ENCODE assay signal across 19 mouse cellular contexts in the genomic region with DNA sequence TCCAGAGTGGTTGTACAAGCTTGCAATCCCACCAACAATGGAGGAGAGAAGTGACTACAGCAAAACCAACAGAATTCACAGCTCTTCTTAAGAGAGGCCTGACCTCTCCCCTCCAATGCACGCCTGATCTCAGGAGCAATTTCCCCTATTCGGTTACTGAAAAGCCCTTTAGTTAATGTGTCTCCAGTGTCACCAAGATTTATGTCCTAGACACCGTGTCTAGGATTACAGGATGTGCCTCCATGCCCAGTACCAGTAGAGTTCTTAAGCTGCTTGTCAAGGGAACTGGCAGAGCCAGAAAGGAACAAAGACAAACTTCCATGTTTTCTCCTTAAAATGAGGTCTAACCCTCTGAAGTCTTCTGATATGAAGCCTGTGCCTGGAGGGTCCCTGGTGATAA. TPM values are rescaled to one million over a fixed set of nuclear protein-coding genes. Genes with fewer than 3 reads are reported as not detected.
DNase-seq lines count a peak whose midpoint lies in the region; ATAC-seq and TF ChIP-seq lines count a peak whose summit lies in the region.
"Had no signal": no experiment of that assay in that cellular context is flagged by ENCODE, and none has a peak within 500 bp of the region (broad histone marks: within the 10 kb centered on the region; RNA-seq: fewer than 3 reads in every experiment).

No protein-coding gene starts in this region.

- no peak overlapping the region for H3K4me3 ChIP-seq in kidney, embryonic 15.5 days (replicated peaks)
- no peak overlapping the region for H3K4me3 ChIP-seq in bone marrow macrophage, adult 2 months (ENCODE audit: insufficient read depth, low read length)
- no peak overlapping the region for H3K4me3 ChIP-seq in macrophage (ENCODE audit: inconsistent target)
- H3K4me3 ChIP-seq in midbrain, embryonic 13.5 days (replicated peaks) = no peak overlapping the region
- H3K4me3 ChIP-seq: embryonic facial prominence, embryonic 10.5 days; forebrain, embryonic 13.5 days; heart, adult 2 months; heart, embryonic 15.5 days; hindbrain, embryonic 13.5 days had no signal

- no peak overlapping the region for H3K9ac ChIP-seq in kidney, embryonic 15.5 days
- H3K9ac ChIP-seq in midbrain, embryonic 13.5 days (replicated peaks) = no peak overlapping the region
- H3K9ac ChIP-seq: forebrain, embryonic 13.5 days; forebrain, postnatal 0 days; heart, embryonic 15.5 days; hindbrain, embryonic 13.5 days had no signal

- H3K4me2 ChIP-seq in kidney, embryonic 15.5 days = no peak overlapping the region
- H3K4me2 ChIP-seq in midbrain, embryonic 13.5 days (replicated peaks) = no peak overlapping the region
- H3K4me2 ChIP-seq: forebrain, embryonic 13.5 days; heart, embryonic 11.5 days; heart, embryonic 15.5 days; hindbrain, embryonic 13.5 days had no signal

- peaks cover 34% of the 10 kb centered on the region for H3K4me1 ChIP-seq in kidney, embryonic 15.5 days
- H3K4me1 ChIP-seq in bone marrow macrophage, adult 2 months (ENCODE audit: control insufficient read depth, insufficient read depth, low read length) = peaks cover 64% of the 10 kb centered on the region
- H3K4me1 ChIP-seq in midbrain, embryonic 13.5 days (replicated peaks) = no peaks in the 10 kb centered on the region
- H3K4me1 ChIP-seq: forebrain, embryonic 13.5 days; hindbrain, embryonic 13.5 days had no signal

- H3K79me2 ChIP-seq in macrophage (ENCODE audit: inconsistent target) = peaks cover 71% of the 10 kb centered on the region

- 3% methylated on average over 3 of the region's 3 CpGs for WGBS in kidney, embryonic 15.5 days
- WGBS in macrophage (ENCODE audit: missing documents) = 63% methylated on average over 3 of the region's 3 CpGs
- WGBS in midbrain, embryonic 13.5 days = 87% methylated on average over 3 of the region's 3 CpGs

- H3K27me3 ChIP-seq in kidney, embryonic 15.5 days = no peaks in the 10 kb centered on the region
- H3K27me3 ChIP-seq in midbrain, embryonic 13.5 days = no peaks in the 10 kb centered on the region
- H3K27me3 ChIP-seq: forebrain, embryonic 13.5 days; heart, embryonic 15.5 days; hindbrain, embryonic 13.5 days had no signal

- H3K36me3 ChIP-seq in kidney, embryonic 15.5 days = no peaks in the 10 kb centered on the region
- H3K36me3 ChIP-seq in macrophage (ENCODE audit: inconsistent target) = no peaks in the 10 kb centered on the region
- H3K36me3 ChIP-seq in midbrain, embryonic 13.5 days = no peaks in the 10 kb centered on the region
- H3K36me3 ChIP-seq: embryonic facial prominence, embryonic 10.5 days; heart, embryonic 15.5 days; hindbrain, embryonic 13.5 days had no signal

- DNase-seq in kidney, postnatal 10 days = no peak
- no peak for DNase-seq in right cerebral cortex, adult 2 months (ENCODE audit: low spot score in 2 of 2)
- DNase-seq: adrenal gland, adult 8-10 months; cerebellum, adult 11-12 months; cerebellum, adult 9-10 months; cerebellum, postnatal 25 days; forebrain, postnatal 0 days; gastrocnemius, postnatal 14 days; heart, adult 2 months; heart, postnatal 14 days had no signal

- no peaks in the 10 kb centered on the region for H3K9me3 ChIP-seq in kidney, embryonic 15.5 days (replicated peaks)
- no peaks in the 10 kb centered on the region for H3K9me3 ChIP-seq in midbrain, embryonic 13.5 days
- H3K9me3 ChIP-seq: embryonic facial prominence, embryonic 10.5 days; forebrain, embryonic 13.5 days; heart, embryonic 15.5 days; hindbrain, embryonic 13.5 days had no signal

- peak; percentile 85 for ATAC-seq in kidney, embryonic 15.5 days (replicated peaks; ENCODE audit: low FRiP score)
- ATAC-seq in midbrain, embryonic 13.5 days = no peak
- ATAC-seq: forebrain, embryonic 13.5 days; forebrain, postnatal 0 days had no signal

- TF ChIP-seq POLR2A in bone marrow macrophage, adult 2 months (IDR thresholded peaks at IDR 0.05; ENCODE audit: borderline replicate concordance, low read depth, low read length) = no peak

- no peak for TF ChIP-seq CTCF in bone marrow macrophage, adult 2 months (IDR thresholded peaks at IDR 0.05; ENCODE audit: low read depth, low read length)

- peak overlapping the region; percentile 91 for H3K27ac ChIP-seq in kidney, embryonic 15.5 days
- H3K27ac ChIP-seq in bone marrow macrophage, adult 2 months (ENCODE audit: insufficient read depth, low read depth, low read length) = peak overlapping the region; percentile 100
- H3K27ac ChIP-seq in macrophage = peak overlapping the region; percentile 100
- H3K27ac ChIP-seq in midbrain, embryonic 13.5 days = no peak overlapping the region
- H3K27ac ChIP-seq: embryonic facial prominence, embryonic 10.5 days; forebrain, embryonic 13.5 days; heart, adult 2 months; heart, embryonic 15.5 days; hindbrain, embryonic 13.5 days had no signal

RNA-seq across cellular contexts. Expression of a gene that starts 36.0 kb away (rescaled TPM):
- polyA plus RNA-seq in kidney, embryonic 15.5 days (2015; fragmentation: Nextera tagmentation; extraction: Ambion mirVana) = 44.2 and 48.3 TPM in 2 replicates
- 145 and 158 TPM in 2 replicates for polyA plus RNA-seq in bone marrow macrophage, adult 2 months (2012; ENCODE audit: insufficient read depth, insufficient read length, missing spikeins)
- total RNA-seq in macrophage (2018; cell fraction: chromatin; rRNA removed) = 1,000 to 10,000 TPM in 3 of 26 experiments, 100 to 1,000 TPM in 23; 385 to 3,736 (median 481) TPM
- total RNA-seq in macrophage (2018; cell fraction: cytosol; rRNA removed) = 100 to 1,000 TPM; 135 to 283 (median 184) TPM
- 1,000 to 10,000 TPM in 1 of 26 experiments, 100 to 1,000 TPM in 25; 247 to 1,640 (median 305) TPM for total RNA-seq in macrophage (2018; cell fraction: nucleus; rRNA removed)
- 100 to 138 TPM (median 115 TPM) in 3 replicates for polyA plus RNA-seq in macrophage (2018)
- polyA plus RNA-seq in midbrain, embryonic 13.5 days (2015; fragmentation: Nextera tagmentation; extraction: Ambion mirVana) = 88.4 and 93.5 TPM in 2 replicates
